Mouse (Mus musculus) gastrocnemius, postnatal 25 days (tissue): ENCODE data around the gene Lyl1. TPM values are rescaled to one million over a fixed set of nuclear protein-coding genes. Genes with fewer than 3 reads are reported as not detected.

Experiments used
- DNase-seq: peaks from one replicate; pipeline ENCODE4 v3.0.0; 2022
- total RNA-seq, 2 experiments: library from RNA; stranded (reverse); gene quantifications; 1 replicate in 1 of 2; 2 replicates in 1 of 2; pipeline ENCODE4 v1.2.3; 2021

The Lyl1 gene
- total RNA-seq, 2 experiments from 2014 or later, result 1.3 to 2.0 TPM

DNA sequence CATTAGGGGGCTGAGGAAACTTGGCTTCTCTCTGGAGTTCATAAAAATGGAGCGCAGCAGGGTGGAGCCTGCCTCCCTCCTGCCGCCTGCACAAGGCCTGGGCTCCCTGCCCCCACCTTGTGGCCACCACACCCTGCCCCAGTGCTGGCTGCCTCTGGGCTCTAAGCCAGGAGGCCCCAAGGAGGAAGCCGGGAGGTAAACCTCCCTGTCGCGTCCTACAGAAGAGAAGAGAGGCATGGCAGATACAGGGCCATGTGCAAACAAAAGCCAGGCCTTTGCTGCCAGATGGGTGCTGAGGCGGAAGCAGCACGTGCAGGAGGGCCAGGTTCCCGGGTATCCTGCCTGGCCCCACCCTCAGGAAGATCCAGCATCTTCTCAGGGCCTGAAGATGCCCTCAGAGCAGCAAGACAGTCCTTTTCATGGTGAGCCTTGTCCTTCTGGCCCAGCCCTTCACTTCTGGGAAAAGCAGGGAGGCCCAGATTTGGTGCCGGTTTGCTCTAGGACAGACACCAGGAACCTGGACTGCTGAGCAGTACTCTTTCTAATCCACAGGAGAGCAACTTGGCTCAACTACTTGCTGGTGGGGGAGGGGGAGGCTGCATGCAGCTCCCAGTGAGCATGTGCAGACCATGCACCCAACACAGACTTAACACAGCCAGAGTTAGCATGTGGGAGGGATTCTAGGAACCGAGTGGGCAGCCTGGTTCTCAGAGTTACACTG, 21.8 kb downstream of the Lyl1 start, which contains the start of gene G430095P16Rik:
G430095P16Rik (plus strand) TSS at position 158 of the 721 bp plus-strand sequence.
- DNase-seq, result peak; percentile 81

GRCm38 (mm10) chr8:84723571-84723900, 22.3 kb downstream of the Lyl1 start:
- DNase-seq, result no peak

GRCm38 (mm10) chr8:84724683-84725082, 23.4 kb downstream of the Lyl1 start:
- no peak for DNase-seq

- no peak for DNase-seq
These were observed 24.1 kb downstream of the Lyl1 start for GRCm38 (mm10) chr8:84725246-84725940.

- DNase-seq, result peak; percentile 70
These were observed 24.6 kb downstream of the Lyl1 start for GRCm38 (mm10) chr8:84725941-84726259.

- no peak for DNase-seq
These were observed 27.2 kb downstream of the Lyl1 start for GRCm38 (mm10) chr8:84728474-84728873.

DNA sequence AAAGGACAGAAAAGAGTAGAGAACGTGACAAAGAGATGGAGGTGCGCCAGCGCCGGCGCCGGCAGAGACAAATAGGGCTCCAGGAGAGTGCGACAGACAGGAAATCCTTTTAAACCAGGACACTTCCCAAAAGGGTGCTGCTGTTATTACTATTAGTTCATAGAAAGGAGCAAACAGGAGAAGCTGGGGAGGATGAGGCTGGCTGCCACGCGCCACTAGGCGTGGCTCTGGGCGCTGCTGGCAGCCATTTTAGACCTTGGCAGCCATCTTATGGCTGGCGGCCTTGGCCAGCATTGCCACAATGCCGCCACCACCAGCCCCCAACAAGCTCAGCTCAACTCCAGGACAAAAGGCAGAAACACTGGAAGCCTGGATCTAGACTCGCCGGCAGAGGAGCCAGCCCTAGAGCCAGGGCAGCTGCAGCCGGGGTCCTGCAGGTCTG, 28.7 kb downstream of the Lyl1 start:
- DNase-seq, result peak; percentile 75

- DNase-seq, result peak; percentile 72
These were observed 29.5 kb downstream of the Lyl1 start for GRCm38 (mm10) chr8:84730541-84731370.

DNA sequence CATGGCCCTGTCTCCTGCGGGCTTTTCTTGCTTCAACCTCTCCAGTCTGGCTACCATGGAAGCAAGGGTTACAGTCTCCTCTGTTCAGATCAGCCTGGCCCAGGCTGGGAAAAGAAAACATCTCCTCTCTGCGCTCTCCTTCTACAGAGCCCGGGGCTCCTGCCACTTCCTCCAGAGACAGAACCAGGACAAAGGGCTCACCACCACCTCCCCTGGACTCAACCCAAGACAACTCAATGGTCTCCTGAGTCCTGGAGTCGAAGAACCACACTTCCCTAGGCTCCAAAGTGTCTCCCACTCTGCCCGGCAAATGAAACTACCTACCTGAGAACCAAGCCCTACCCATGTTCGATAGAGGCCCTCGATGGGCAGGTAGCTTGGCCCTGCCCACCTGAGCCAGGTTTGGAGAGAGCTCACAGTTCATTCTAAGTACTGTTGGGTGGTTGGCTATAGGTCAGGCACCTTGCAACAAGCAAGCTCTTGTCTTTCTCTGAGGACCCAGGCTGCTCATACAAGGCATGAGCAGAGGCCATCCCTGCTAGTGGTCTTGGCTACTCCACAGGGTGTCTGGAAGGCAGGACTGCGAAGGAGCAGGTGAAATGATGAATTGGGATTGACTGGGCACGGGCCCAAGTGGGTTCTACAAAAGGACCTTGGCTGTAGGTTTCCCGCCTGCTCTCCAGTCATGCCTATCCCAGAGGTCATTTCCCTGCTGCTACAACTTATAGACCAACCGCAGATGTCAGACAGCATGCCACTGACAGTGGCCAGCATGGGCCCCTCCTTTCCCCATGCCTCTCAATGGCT, 30.3 kb downstream of the Lyl1 start:
- no peak for DNase-seq

GRCm38 (mm10) chr8:84732545-84732944, 31.3 kb downstream of the Lyl1 start:
- DNase-seq, result no peak

DNA sequence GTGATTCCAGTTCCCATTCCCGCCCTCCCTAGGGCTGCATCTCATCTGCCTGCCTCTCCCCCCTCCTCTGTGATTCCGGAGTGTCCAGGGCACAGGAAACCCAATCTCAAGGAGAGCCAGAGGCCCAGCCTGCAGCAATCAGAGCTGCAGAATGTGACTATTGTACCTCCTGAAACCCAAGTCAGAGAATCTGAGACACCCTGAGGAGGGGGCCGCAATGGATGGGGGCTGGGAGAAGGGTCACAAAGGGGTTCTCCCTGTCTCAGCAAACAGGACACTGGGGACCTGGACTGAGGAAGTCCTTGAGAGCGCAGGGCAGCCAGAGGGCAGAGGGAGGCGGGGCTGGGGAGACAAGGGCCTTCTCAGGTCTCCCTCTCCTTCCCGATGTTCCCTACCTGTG, 31.7 kb downstream of the Lyl1 start:
- DNase-seq, result no peak

GRCm38 (mm10) chr8:84733959-84734358, 32.7 kb downstream of the Lyl1 start:
- DNase-seq, result no peak

DNA sequence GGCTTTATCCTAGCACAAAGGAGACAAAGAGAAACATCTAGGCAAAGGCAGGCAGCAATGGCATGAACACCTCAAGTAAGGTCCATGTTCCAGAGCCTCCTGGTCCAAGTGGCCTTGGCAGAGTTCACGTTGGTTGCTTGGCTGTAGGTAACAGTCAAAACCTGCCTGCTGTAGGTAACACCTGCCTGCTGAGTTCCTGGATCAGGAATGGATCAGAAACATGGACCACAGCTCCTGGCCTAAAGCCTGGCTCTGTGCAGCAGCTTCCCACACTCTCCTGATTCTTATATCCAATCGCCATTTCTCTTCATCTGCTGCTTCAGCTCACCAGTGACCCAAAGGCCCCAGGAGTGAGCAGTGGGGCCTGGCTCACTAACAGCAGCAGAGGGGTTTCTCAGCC, 33.4 kb downstream of the Lyl1 start:
- no peak for DNase-seq

GRCm38 (mm10) chr8:84735597-84735996, 34.3 kb downstream of the Lyl1 start:
- DNase-seq, result peak; percentile 87

GRCm38 (mm10) chr8:84736521-84736920, 35.3 kb downstream of the Lyl1 start:
- no peak for DNase-seq

DNA sequence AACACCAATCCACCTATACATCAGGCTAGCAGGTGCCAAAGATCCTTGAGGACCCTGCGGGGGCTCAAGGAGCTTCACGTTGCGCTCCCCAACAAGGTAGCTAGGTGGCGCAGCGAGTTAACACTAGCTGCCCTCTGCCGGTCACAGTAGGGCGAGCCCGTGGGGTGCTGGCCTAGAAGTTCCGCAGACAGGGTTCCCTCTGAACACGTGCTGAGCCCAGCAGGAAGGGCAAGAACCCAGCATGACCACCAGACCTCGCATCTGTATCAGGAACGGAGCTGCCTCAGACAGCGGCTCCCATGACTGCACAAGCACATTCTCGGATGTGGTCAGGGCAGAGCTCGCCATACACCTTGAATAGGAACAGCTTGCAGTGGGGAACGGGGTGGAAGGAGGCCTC, 36.4 kb downstream of the Lyl1 start:
- DNase-seq, result peak; percentile 71

- DNase-seq, result no peak
These were observed 37.0 kb downstream of the Lyl1 start for GRCm38 (mm10) chr8:84738266-84738665.

- DNase-seq, result no peak
These were observed 37.6 kb downstream of the Lyl1 start for GRCm38 (mm10) chr8:84738715-84739400.

DNA sequence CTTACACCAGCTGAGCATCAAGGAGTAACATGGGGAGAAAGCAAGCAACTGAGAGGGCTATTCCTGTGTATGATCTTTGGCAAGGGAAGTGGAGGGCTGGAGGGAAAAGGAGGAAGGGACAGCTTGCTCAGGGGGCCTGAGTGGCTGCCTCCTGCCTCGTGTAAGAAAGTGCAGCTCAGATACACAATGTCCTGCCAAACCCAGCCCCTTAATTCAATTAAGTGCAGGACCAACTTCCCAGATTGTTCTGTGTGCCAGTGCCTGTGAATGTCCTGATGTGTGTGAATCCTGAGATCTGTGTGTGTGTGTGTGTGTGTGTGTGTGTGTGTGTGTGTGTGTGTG, 38.1 kb downstream of the Lyl1 start:
- no peak for DNase-seq

DNA sequence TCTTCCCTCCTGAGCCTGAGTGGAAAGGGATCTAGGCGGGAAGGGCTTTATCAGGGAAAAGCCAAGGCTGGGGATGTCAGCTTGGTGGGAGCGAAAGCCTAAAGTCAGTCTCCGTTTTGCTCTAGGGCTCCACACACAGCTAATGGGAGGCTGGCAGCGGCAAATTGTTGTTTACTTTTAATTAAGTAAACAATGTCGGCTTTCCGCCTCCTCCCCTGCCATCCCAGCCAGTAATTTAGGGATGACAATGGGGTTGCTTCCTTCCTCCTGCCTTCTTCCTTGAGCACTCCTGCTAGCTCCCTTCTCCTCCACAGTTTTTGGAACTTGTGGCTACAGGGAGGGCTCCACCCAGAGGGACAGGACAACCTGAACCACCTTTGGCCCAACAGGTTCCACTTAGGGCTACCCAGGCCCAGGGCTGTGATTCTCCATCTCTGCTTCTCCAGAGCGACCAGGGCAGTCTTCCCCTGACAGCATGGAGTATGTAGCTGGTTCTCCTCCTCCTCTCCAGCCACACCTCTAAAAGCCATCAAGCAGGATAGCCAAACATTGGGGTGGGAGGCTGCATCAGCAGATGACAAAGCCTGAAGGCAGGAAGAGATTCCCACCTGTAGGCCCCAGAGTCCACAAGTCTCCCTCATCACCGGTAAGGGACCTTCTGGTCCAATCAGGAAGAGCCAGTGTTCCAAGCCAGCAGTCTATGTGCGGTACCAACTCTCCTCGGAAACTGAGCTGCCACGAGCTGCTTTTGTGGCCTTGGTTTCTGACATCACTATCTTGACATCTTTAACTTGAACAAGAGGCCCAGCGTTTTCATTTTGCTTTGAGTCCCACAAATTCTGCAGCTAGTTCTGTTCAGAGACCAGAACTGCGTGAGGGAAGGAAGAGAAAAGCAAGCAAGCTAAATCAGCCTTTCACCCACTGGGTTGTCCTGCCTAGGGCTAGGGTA, 39.9 kb downstream of the Lyl1 start:
- no peak for DNase-seq
